Mouse (Mus musculus) heart, adult 11 months (tissue): ENCODE measurements around the gene Eif1.
A peak's percentile ranks its signal among the peaks of the same experiment; 100 is the strongest.
"Not testable (repeated sequence)": the region's sequence is repeated elsewhere in the genome, so short reads cannot be mapped to it uniquely, and the experiment has no call there.

ENCODE experiments used
- DNase-seq: peaks from one replicate; pipeline ENCODE4 v3.0.0; 2022

Eif1 gene

DNA sequence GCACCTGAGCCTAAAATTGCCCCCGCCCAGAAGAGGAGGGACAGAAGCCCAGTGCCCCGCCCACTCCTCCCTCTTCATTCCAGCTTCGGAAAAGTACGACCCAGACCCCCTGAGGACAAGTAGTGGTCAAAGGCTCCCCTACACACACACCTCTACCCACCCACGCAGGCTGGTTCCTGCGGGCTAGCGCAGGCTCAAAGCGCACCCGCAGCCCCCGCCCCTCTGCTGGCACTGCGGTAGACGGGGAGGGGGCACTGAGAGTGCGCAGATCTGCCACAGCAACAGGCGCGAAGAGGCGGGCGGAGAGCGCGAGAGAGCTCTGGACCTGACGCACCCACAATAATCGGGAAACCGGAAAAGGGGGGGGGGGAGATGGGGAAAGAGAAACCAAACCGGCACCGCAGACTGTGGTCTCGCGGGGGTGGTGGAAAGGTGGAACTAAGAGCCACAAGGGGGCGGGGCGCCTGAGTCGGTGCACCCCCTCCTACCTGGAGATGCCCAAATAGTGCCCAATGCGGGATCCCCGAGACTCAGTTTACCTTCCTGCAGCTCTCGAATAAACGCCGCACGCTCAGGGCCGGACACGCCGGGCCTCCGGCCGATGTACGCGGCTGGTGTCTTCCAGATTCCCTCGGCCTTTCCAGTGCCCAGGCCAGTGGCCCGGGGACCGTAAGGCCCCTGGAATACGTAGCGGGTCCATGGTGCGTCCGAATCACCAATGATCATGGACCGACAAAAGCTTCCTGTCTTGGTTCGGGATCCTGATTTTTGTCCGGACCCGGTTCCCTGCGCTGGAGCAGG, 35.7 kb downstream of the Eif1 start:
- DNase-seq = peak; percentile 96

DNA sequence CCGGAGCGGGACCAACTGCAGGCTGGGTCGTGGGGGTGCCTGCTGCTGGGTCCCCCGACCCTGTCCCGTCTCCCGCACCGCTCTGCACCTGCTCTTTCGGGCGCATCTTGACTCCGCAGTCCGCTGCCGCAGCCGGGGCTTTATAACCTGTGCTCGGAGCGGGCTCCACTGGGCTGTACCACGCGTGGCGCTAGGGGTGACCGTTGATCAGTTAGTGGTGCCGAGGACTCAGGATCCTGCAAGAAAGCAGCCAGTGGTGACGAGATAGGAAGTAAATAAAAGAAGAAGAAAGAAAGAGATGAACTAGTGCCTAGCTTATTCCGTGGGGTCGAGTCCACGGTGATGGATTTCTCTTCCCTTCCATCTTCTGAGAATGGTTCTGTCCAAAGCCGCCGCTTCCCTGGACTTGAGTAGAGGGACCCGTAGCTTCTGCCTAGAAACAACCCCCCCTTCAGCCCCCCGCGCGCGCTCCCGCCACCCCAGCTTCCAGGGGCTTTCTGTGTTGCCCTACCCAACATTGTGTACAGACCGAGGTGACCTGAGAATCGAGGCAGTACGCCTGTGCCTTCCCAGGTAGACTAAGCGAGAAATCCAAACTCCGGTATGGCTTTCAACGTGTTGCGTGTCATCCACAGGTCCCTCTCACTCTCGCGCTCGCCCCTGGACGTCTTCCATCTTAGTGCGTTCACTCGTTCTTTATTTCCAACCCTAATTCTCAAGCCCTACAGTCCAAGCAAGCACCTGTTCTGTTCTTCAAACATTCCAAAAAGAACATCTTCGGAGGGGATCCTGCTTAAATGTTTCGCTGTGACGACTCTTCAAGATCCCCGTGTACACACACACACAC, 36.5 kb downstream of the Eif1 start, which contains the start of gene Hap1:
TSS of gene Hap1 (minus strand) at position 157 of the 847 bp plus-strand sequence.
- DNase-seq = peak; percentile 97

DNA sequence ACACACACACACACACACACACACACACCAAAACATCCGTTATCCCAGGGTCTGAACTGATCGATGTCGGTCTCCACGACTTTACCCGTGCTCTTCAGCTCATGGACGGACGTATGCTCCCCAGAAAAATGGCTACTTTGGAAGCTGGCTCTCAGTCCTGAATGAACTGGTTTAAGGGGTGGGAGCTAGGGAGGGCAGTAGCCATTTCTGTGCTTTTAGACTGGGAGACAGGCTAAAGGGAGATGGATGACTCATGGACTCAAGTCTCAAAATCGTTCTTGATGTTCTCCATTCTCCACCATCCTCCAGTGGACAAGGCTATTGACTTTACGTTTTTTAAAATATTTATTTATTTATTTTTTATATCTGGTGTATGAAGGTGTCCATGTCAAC, 37.1 kb downstream of the Eif1 start:
- DNase-seq = peak; percentile 85

DNA sequence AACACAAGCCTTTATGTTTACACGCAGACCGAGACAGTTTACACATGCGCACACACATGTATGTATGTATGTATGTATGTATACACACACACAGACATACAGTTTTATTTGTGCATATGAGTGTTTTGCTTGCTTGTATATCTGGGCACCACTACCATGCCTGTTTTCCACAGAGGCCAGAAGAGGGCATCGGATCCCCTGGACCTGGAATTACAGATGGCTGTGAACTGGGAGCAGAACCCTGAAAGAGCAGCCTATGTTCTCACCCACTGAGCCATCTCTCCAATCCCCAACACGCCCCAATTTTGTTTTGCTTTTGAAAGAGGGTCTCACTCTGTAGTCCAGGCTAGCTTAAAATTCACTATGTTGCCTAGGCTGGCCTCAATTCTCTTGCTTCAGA, 37.7 kb downstream of the Eif1 start:
- no peak for DNase-seq

DNA sequence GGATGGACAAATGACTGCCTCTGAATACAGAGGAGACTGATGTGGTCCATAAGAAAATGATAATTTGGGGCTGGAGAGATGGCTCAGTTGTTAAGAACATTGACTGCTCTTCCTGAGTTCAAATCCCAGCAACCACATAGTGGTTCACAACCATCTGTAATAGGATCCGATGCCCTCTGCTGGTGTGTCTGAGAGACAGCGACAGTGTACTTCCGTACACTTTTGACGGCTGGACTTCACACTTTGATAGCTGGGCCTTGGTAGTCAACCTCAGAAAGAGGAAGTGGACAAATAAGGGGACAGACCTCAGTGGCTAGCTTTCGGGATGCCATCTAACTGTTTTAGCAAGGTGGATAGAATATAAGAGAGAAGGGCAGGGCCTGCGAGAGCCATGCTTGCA, 40.5 kb downstream of the Eif1 start:
- DNase-seq = no peak

DNA sequence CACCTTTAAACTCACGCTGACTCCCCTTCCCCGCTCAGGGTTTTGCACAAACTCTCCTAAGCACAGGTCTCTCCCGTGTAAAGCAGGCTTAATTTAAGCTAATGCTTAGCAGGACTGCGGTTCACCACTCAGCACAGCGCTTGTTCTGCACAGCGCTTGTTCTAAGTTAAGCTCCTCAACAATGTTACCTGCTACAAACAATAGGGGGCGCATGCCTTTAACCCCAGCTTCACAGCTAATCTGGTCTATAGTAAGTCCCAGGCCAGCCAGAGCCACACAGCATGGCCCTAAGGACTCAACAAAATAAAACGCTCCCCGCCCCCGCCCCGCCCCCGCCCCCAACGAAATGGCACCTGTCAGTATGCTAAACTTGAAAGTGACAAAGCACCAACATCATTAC, 41.4 kb downstream of the Eif1 start:
- not testable (repeated sequence) for DNase-seq

DNA sequence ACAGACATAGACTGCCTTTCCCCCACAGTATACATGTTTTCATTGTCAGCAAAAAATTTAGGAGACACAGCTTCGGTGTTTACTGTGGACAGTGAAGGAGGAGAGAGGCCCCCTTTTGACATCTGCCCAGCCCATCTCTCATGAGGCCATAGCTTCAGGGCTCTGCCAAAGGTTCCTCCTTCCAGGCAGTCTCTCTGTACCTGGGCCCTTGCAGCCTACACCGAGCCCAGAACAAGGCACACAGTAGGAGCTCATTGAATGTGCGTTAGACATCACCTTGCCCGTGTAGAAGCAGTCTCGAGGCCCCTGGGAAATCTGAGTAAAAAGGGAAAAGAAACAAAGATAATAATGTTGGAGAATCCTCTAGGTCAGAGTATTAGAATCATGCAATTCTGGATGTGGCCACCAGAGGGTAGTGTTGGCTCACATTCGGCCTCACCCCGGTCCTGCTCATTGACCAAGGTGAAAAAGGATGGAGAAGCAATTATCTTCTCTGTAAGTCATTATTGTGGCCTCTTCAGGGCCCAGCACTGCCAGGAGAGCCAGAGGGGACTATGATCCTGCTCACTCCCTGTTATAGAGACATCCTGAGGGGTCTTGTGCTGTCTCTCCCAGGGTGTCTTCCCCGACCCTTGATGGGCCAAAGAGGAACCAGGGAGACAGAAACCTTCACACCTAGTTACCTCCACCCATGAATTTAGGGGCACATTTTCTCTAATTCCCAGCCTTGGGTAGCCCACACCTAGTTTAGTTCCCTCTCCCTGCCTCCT, 42.7 kb downstream of the Eif1 start:
- DNase-seq = peak; percentile 95

DNA sequence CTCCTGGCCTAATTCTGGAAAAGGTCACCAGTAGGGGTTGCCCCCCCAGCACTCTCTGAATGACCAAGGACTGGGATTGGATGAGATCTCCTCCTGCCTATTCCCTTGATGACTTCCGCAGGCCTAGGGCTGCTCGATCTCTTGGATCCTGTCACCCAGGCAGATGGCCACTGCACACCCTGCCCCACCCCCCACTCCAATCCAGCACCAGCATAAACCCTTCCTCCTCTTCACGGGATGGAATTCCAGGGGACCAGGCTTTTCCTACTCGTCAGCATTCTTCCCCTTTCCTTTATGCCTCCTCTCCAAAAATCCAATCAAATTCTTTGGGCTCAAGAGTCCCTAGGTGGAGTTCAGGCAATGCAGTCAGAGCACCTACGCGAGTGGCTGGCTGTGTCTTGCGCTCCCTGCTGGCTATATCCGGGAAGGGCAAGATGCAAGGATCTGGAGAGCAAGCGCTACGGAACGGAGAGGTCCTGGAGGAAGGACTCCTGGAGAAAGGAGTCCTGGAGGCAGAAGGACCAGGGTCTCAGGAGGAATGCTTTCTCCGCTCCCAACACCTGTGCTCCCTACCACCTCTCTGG, 43.4 kb downstream of the Eif1 start:
- DNase-seq = no peak

DNA sequence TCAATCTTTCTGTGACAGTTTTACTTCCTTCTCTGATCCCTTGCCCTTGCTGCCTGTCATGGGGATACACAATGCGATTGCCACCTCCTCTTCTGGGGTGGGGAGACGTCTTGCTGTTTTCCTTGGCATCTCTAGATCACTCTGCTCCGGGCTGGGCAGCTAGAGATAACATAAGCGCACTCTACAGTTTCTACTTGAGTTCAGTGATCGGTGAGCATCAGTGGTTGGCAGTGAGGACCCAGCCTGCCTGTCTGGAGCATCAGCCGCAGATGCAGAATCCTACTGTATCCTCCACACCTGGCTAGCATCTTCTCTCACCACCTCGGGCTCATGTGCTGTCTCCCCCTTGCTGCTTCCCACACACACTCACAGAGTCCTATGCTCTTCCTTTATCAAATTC, 49.5 kb downstream of the Eif1 start:
- DNase-seq = peak; percentile 91

DNA sequence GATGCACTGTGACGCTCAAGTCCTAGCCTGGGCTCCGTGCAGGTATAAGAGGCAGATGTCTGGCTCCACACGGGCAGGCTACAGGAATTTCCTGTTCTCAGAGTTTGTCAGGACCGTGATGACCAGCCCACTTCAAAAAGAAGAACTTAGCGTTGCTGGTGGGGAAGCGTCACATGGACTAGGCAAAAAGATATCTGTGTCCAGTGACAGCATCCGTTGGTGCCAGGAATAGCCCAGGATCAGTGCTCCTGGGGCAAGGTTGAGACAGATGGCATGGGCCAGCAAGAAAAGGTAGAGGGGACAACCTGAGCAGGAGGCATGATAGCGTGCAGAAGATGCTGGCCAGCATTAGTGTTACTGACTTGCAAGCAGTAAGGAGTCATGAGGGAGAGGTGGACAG, 50.1 kb downstream of the Eif1 start:
- peak; percentile 94 for DNase-seq
